Mouse (Mus musculus) E14TG2a.4 (cell line): Measurements from ENCODE around the gene Rnf183.

ENCODE experiments used
- CTCF ChIP-seq: conservative IDR thresholded peaks from 2 replicates; pipeline ENCODE4 v1.5.1; 2014; ENCODE audit warnings: low read length
- NANOG ChIP-seq: IDR thresholded peaks from 2 replicates; pipeline ENCODE4 v1.6.1; 2014; ENCODE audit warnings: borderline replicate concordance, low read length, mixed read lengths
- POU5F1 ChIP-seq: IDR thresholded peaks from 2 replicates; pipeline ENCODE4 v1.6.1; 2014; ENCODE audit warnings: low read length, borderline replicate concordance

- TF ChIP-seq CTCF (no peak), NANOG (no peak), POU5F1 (no peak)
Measured at GRCm38 (mm10) chr4:62439793-62440192, 4.7 kb upstream of the Rnf183 start.
